Comparison of ENCODE assay signal across 20 mouse cellular contexts in genomic region chr4:87637629-87638379, GRCm38 (mm10).
A peak's percentile ranks its signal among the peaks of the same experiment; 100 is the strongest.
DNase-seq lines count a peak whose midpoint lies in the region; ATAC-seq lines count a peak whose summit lies in the region.
"Had no signal": no experiment of that assay in that cellular context is flagged by ENCODE, and none has a peak within 500 bp of the region (broad histone marks: within the 10 kb centered on the region; RNA-seq: fewer than 3 reads in every experiment).

No protein-coding gene starts in this region.

- H3K4me2 ChIP-seq in forebrain, embryonic 12.5 days = no peak overlapping the region
- no peak overlapping the region for H3K4me2 ChIP-seq in forebrain, embryonic 14.5 days (ENCODE audit: low read length)
- no peak overlapping the region for H3K4me2 ChIP-seq in hindbrain, embryonic 16.5 days (ENCODE audit: low read length)
- H3K4me2 ChIP-seq in midbrain, embryonic 15.5 days = no peak overlapping the region
- H3K4me2 ChIP-seq: embryonic facial prominence, embryonic 12.5 days; heart, embryonic 12.5 days; intestine, embryonic 15.5 days; liver, embryonic 12.5 days; lung, embryonic 15.5 days had no signal

- peaks cover 23% of the 10 kb centered on the region for H3K4me1 ChIP-seq in forebrain, embryonic 12.5 days
- H3K4me1 ChIP-seq in forebrain, embryonic 14.5 days (ENCODE audit: control insufficient read depth, insufficient read depth, low read length) = peaks cover 5% of the 10 kb centered on the region; the same call in 1 of the 2 replicates
- no peaks in the 10 kb centered on the region; the same call in none of the 2 replicates for H3K4me1 ChIP-seq in hindbrain, embryonic 16.5 days (ENCODE audit: control insufficient read depth, insufficient read depth, low read depth, low read length)
- peaks cover 11% of the 10 kb centered on the region for H3K4me1 ChIP-seq in midbrain, embryonic 15.5 days
- H3K4me1 ChIP-seq: embryonic facial prominence, embryonic 12.5 days; heart, embryonic 12.5 days; intestine, embryonic 15.5 days; liver, embryonic 12.5 days had no signal

- no peaks in the 10 kb centered on the region for H3K9me3 ChIP-seq in forebrain, embryonic 12.5 days
- no peaks in the 10 kb centered on the region for H3K9me3 ChIP-seq in forebrain, embryonic 14.5 days (replicated peaks; ENCODE audit: control insufficient read depth, low read length)
- no peaks in the 10 kb centered on the region for H3K9me3 ChIP-seq in hindbrain, embryonic 16.5 days (ENCODE audit: control insufficient read depth, low read length)
- no peaks in the 10 kb centered on the region for H3K9me3 ChIP-seq in midbrain, embryonic 15.5 days
- H3K9me3 ChIP-seq: embryonic facial prominence, embryonic 12.5 days; heart, embryonic 12.5 days; intestine, embryonic 15.5 days; liver, embryonic 12.5 days; lung, embryonic 15.5 days had no signal

- H3K27me3 ChIP-seq in forebrain, embryonic 12.5 days = no peaks in the 10 kb centered on the region
- H3K27me3 ChIP-seq in forebrain, embryonic 14.5 days (replicated peaks; ENCODE audit: control insufficient read depth, insufficient read depth, low read length) = no peaks in the 10 kb centered on the region
- H3K27me3 ChIP-seq in hindbrain, embryonic 16.5 days (replicated peaks; ENCODE audit: control insufficient read depth, insufficient read depth, low read length) = no peaks in the 10 kb centered on the region
- 0 out of 2 replicates have a peak, but pooled peaks cover 2% of the 10 kb centered on the region for H3K27me3 ChIP-seq in midbrain, embryonic 15.5 days (replicated peaks)
- H3K27me3 ChIP-seq: heart, embryonic 12.5 days; intestine, embryonic 15.5 days; liver, embryonic 12.5 days; lung, embryonic 15.5 days had no signal

- 12% methylated on average over 3 of the region's 3 CpGs for whole genome bisulfite sequencing in forebrain, embryonic 12.5 days
- WGBS in forebrain, embryonic 14.5 days = 6% methylated on average over 3 of the region's 3 CpGs
- whole genome bisulfite sequencing in hindbrain, embryonic 16.5 days = 23% methylated on average over 3 of the region's 3 CpGs
- 7% methylated on average over 3 of the region's 3 CpGs for WGBS in midbrain, embryonic 15.5 days

- no peak for ATAC-seq in forebrain, embryonic 12.5 days (ENCODE audit: low FRiP score)
- no peak for ATAC-seq in forebrain, embryonic 14.5 days
- peak; percentile 30; the same call in 1 of the 2 replicates for ATAC-seq in hindbrain, embryonic 16.5 days
- peak; percentile 76 for ATAC-seq in midbrain, embryonic 15.5 days (replicated peaks)
- no peak for ATAC-seq in megakaryocyte-erythroid progenitor cell, adult 5-6 weeks (replicated peaks; ENCODE audit: low FRiP score, low TSS enrichment, poor library complexity, severe bottlenecking)
- ATAC-seq: intestine, embryonic 15.5 days; liver, embryonic 12.5 days had no signal

- no peak overlapping the region for H3K4me3 ChIP-seq in forebrain, embryonic 12.5 days (replicated peaks)
- no peak overlapping the region for H3K4me3 ChIP-seq in forebrain, embryonic 14.5 days (ENCODE audit: low read depth, low read length)
- no peak overlapping the region for H3K4me3 ChIP-seq in hindbrain, embryonic 16.5 days (ENCODE audit: low read length)
- H3K4me3 ChIP-seq in midbrain, embryonic 15.5 days = no peak overlapping the region
- H3K4me3 ChIP-seq: embryonic facial prominence, embryonic 12.5 days; heart, embryonic 12.5 days; intestine, embryonic 15.5 days; layer of hippocampus, adult 2 months; left cerebral cortex, adult 2 months; liver, embryonic 12.5 days; lung, embryonic 15.5 days had no signal

- no peak overlapping the region for H3K9ac ChIP-seq in forebrain, embryonic 12.5 days
- no peak overlapping the region for H3K9ac ChIP-seq in forebrain, embryonic 14.5 days (ENCODE audit: low read length)
- no peak overlapping the region for H3K9ac ChIP-seq in hindbrain, embryonic 16.5 days (ENCODE audit: low read depth, low read length)
- H3K9ac ChIP-seq in midbrain, embryonic 15.5 days = no peak overlapping the region
- H3K9ac ChIP-seq: embryonic facial prominence, embryonic 12.5 days; heart, embryonic 12.5 days; intestine, embryonic 15.5 days; liver, embryonic 12.5 days; lung, embryonic 15.5 days had no signal

- no peak for DNase-seq in forebrain, embryonic 14.5 days (ENCODE audit: low spot score)
- peak; percentile 45 for DNase-seq in embryo, embryonic 11 days
- DNase-seq in cerebellum, postnatal 25 days = no peak
- no peak for DNase-seq in adrenal gland, postnatal 14 days
- DNase-seq: adrenal gland, postnatal 25 days; cerebellum, postnatal 10 days; kidney, postnatal 10 days; thymus, postnatal 4 days had no signal

- H3K36me3 ChIP-seq in forebrain, embryonic 12.5 days (replicated peaks) = no peaks in the 10 kb centered on the region
- H3K36me3 ChIP-seq in forebrain, embryonic 14.5 days (ENCODE audit: control insufficient read depth, insufficient read depth, low read length) = no peaks in the 10 kb centered on the region
- H3K36me3 ChIP-seq in hindbrain, embryonic 16.5 days (ENCODE audit: control insufficient read depth, insufficient read depth, low read length) = no peaks in the 10 kb centered on the region
- H3K36me3 ChIP-seq in midbrain, embryonic 15.5 days (replicated peaks) = no peaks in the 10 kb centered on the region
- H3K36me3 ChIP-seq: embryonic facial prominence, embryonic 12.5 days; heart, embryonic 12.5 days; intestine, embryonic 15.5 days; liver, embryonic 12.5 days; lung, embryonic 15.5 days had no signal

- H3K27ac ChIP-seq in forebrain, embryonic 12.5 days = 0 out of 2 replicates have a peak overlapping the region, but pooled peaks have one; percentile 27
- H3K27ac ChIP-seq in forebrain, embryonic 14.5 days (ENCODE audit: low read depth, low read length) = no peak overlapping the region
- no peak overlapping the region for H3K27ac ChIP-seq in hindbrain, embryonic 16.5 days (ENCODE audit: low read depth, low read length)
- H3K27ac ChIP-seq in midbrain, embryonic 15.5 days = peak overlapping the region; percentile 27; the same call in 1 of the 2 replicates
- H3K27ac ChIP-seq: embryonic facial prominence, embryonic 12.5 days; intestine, embryonic 15.5 days; layer of hippocampus, adult 2 months; left cerebral cortex, adult 2 months; liver, embryonic 12.5 days; lung, embryonic 15.5 days; macrophage had no signal

Comparison
In these comparisons a context has a peak if more than half of its experiments do, and no peak if none do; other contexts are left out.
1. H3K27ac ChIP-seq: peak in forebrain, embryonic 12.5 days (single experiment) and midbrain, embryonic 15.5 days (single experiment); none in forebrain, embryonic 14.5 days (single experiment) and hindbrain, embryonic 16.5 days (single experiment).
2. ATAC-seq: peak in hindbrain, embryonic 16.5 days (single experiment) and midbrain, embryonic 15.5 days (single experiment); none in forebrain, embryonic 12.5 days (single experiment), forebrain, embryonic 14.5 days (single experiment) and megakaryocyte-erythroid progenitor cell, adult 5-6 weeks (single experiment).